Mouse (Mus musculus): Measurements from ENCODE around the gene Vsx1. TPM values are rescaled to one million over a fixed set of nuclear protein-coding genes. Genes with fewer than 3 reads are reported as not detected.

Vsx1 gene
- polyA plus RNA-seq, 1 experiment from 2014 or later = not detected

Other genes with a start within 250 kb of the Vsx1 start
- gene Zfp442, start 237.9 kb downstream of the Vsx1 start, polyA plus RNA-seq (2015; fragmentation: Nextera tagmentation; extraction: Ambion mirVana) = 5.0 and 6.4 TPM in 2 replicates
- not detected in 2 replicates for gene Zfp345, start 204.3 kb downstream of the Vsx1 start, polyA plus RNA-seq (2015; fragmentation: Nextera tagmentation; extraction: Ambion mirVana)
- gene Cst7, start 118.9 kb downstream of the Vsx1 start, polyA plus RNA-seq (2015; fragmentation: Nextera tagmentation; extraction: Ambion mirVana) = 0.34 and 0.58 TPM in 2 replicates
- gene Apmap, start 80.8 kb downstream of the Vsx1 start, polyA plus RNA-seq (2015; fragmentation: Nextera tagmentation; extraction: Ambion mirVana) = 36.3 and 38.7 TPM in 2 replicates
- 20.4 and 24.6 TPM in 2 replicates for gene Acss1, start 20.9 kb downstream of the Vsx1 start, polyA plus RNA-seq (2015; fragmentation: Nextera tagmentation; extraction: Ambion mirVana)
- 26.5 and 28.3 TPM in 2 replicates for gene Entpd6, start 59.7 kb upstream of the Vsx1 start, polyA plus RNA-seq (2015; fragmentation: Nextera tagmentation; extraction: Ambion mirVana)
- 85.8 and 86.2 TPM in 2 replicates for gene Pygb, start 97.4 kb upstream of the Vsx1 start, polyA plus RNA-seq (2015; fragmentation: Nextera tagmentation; extraction: Ambion mirVana)
- 52.5 and 53.3 TPM in 2 replicates for gene Abhd12, start 215.4 kb upstream of the Vsx1 start, polyA plus RNA-seq (2015; fragmentation: Nextera tagmentation; extraction: Ambion mirVana)
- gene Gins1, start 216.0 kb upstream of the Vsx1 start, polyA plus RNA-seq (2015; fragmentation: Nextera tagmentation; extraction: Ambion mirVana) = 28.1 and 32.4 TPM in 2 replicates

Measured in intestine, embryonic 15.5 days (tissue).